Mouse (Mus musculus): Measurements from ENCODE around the gene Borcs6.

Borcs6 gene

DNA sequence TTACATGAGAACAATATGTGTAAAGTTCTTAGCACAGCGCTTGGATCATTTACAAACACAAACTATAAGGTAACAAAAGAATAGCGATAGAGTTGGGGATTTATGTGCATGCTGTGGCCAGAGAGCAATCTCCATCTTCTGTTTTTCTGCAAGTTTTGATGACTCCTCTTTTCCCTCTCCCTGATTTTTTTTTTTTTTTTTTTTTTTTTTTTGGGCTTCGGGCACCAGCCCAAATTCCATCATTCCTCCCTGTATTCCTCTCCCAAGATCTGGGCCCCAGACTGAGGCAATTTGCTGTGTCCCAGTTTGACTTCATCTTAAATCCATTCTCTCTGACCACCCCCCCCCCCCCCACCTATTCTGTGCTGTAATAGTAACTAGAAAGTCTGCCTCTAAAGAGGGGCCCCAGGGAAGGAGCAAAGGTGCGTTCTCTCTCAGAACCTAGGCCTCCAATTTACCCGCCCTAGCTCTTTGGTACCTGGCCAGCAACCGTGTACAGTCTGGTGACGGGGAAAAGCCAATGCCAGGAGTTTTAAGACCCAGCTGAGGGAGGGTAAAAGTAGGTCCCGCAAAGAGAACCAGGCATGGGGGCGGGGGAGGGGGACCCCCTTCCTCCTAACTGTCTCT lies 37.0 kb downstream of the Borcs6 start:
- no peak for DNase-seq (ENCODE audit: low read depth, low spot score)
- H3K36me3 ChIP-seq (ENCODE audit: control insufficient read depth, insufficient read depth, low read length, poor library complexity, severe bottlenecking) = peaks cover 10% of the 10 kb centered on the region
- H3K27me3 ChIP-seq (ENCODE audit: control insufficient read depth, insufficient read depth, low read length, poor library complexity, severe bottlenecking) = no peaks in the 10 kb centered on the region

DNA sequence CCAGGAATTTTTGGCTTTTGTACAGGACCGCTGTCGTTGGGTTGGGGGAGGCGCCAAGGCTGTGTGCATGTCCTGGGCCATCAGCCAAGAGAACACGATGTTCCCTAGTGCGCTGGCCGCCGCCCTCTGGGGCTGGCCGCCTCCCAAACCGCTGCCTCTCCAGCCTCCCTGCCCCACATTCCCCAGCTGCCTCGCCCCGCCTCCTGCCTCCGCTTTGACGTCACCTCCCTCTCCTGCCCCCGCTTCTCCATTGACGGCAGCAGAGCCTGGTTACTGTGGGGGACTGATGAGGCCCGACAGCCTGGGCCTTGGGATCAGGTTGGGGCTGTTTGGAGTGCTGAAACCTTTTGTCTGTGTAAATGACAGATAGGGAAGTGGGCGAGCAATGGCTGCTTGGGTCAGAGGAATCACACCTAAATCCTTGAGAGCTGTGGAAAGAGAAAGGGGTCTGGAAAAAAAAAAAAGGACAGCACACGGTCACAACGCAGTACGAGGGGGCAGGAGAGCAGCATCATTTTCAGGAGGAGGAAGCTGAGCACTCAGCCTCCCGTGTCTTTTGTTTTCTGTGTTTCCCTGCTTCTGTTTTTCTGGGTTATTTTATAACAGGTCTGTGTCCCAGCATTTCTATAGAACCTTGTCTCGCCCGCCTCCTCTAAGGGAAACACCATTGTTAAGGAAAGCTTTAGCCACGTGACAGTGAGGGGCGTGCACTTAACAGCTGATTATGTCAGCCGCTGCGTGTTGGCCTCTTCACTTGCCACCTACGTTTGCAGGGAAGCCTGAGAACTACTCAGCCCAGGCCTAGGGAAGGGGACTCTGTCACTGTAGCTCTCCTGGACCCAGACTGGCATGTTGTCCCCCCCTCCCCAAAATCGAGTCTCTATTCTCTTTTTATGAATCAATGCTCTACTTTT lies 37.7 kb downstream of the Borcs6 start:
- DNase-seq (ENCODE audit: low read depth, low spot score) = peak; percentile 93
- H3K27me3 ChIP-seq (ENCODE audit: control insufficient read depth, insufficient read depth, low read length, poor library complexity, severe bottlenecking) = no peaks in the 10 kb centered on the region
- H3K36me3 ChIP-seq (ENCODE audit: control insufficient read depth, insufficient read depth, low read length, poor library complexity, severe bottlenecking) = peaks cover 17% of the 10 kb centered on the region

DNA sequence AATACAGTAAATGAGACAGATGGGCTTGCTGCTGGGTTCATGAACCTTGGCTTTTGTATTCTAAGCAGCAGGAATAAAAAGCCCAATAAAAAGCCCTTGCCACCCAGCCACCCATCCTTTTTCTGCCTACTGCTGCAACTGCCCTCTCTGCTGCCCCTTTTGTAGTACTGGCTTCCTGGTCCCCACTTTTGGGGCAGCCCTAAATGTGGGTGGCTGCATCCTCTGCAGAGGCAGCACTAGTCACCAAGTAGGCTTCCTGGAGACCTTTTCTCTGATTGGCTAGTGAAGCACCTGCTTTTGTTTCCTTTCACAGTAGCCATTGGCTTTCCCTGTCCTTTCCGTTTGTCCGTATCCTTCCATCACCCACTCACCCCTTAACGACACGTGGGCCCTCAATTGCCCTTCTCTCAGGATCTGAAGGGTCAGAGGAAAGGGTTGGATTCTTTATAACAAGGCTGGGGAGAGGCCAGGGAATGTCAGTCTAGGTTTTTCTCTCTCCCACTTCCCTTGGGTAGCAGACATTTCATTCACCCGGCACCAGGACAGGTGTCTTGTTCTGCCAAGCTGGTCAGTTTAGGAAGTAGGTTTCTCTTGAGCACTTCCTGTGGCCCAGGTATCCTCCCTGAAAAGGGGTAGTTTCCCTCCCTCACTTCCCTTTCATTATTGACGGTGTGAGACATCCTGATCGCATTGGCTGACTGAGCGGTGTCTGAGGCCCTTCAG lies 38.7 kb downstream of the Borcs6 start:
- H3K27me3 ChIP-seq (ENCODE audit: control insufficient read depth, insufficient read depth, low read length, poor library complexity, severe bottlenecking) = no peaks in the 10 kb centered on the region
- peaks cover 26% of the 10 kb centered on the region for H3K36me3 ChIP-seq (ENCODE audit: control insufficient read depth, insufficient read depth, low read length, poor library complexity, severe bottlenecking)
- DNase-seq (ENCODE audit: low read depth, low spot score) = peak; percentile 63

DNA sequence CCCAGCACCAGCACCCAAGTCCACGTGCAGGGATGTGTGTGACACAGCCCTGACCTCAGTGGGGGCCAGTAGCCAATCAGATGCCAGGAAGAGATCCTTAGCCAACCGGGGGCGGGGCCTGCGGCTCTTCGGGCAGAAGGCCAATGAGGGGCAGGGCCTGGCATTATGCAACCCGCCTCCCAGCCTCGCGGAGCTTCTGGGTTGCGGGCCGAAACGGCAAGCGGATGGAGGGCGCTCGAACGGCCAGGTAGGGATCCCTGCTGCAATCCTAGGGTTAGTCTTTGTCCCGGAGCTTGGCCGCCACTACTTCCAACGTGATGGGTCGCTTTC lies 39.2 kb downstream of the Borcs6 start:
- no peaks in the 10 kb centered on the region for H3K27me3 ChIP-seq (ENCODE audit: control insufficient read depth, insufficient read depth, low read length, poor library complexity, severe bottlenecking)
- peak; percentile 98 for DNase-seq (ENCODE audit: low read depth, low spot score)
- H3K36me3 ChIP-seq (ENCODE audit: control insufficient read depth, insufficient read depth, low read length, poor library complexity, severe bottlenecking) = peaks cover 27% of the 10 kb centered on the region

DNA sequence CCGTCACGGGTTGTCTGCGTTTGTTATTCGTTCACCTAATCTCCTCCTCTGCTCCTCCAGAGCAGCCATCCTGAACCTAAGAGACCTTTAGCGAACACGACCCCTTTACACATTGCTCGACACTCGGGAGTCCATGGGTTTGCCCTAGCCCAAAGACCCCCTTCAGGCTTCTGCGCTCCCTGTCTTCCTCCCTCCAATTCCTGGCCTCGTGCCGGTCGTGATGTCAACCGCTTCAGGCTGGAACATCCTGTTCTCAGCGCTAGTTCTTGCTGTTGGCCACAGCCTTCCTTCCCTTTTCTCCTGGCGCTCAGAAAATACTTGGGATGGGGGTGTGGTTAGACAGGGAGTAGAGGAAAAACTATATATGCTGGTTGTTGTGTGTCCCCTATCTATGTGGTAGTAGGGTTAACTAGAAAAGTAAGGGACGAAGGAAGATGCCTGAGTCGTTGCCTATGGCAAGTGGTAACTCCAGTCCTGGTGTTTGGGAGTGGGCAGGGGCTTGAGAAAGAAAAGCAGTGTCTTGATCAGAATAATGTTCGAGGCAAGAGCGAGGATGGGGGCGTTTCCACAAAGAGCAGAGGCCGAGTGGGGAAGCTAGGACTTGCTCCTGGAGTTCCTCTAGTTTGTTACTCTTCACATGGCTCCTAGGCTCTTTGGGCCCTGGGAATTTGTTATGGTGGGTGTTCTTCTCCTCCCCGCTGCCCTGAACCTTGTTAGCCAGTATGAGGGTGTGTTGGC lies 39.8 kb downstream of the Borcs6 start:
- DNase-seq (ENCODE audit: low read depth, low spot score) = no peak
- H3K27me3 ChIP-seq (ENCODE audit: control insufficient read depth, insufficient read depth, low read length, poor library complexity, severe bottlenecking) = no peaks in the 10 kb centered on the region
- H3K36me3 ChIP-seq (ENCODE audit: control insufficient read depth, insufficient read depth, low read length, poor library complexity, severe bottlenecking) = peaks cover 32% of the 10 kb centered on the region

DNA sequence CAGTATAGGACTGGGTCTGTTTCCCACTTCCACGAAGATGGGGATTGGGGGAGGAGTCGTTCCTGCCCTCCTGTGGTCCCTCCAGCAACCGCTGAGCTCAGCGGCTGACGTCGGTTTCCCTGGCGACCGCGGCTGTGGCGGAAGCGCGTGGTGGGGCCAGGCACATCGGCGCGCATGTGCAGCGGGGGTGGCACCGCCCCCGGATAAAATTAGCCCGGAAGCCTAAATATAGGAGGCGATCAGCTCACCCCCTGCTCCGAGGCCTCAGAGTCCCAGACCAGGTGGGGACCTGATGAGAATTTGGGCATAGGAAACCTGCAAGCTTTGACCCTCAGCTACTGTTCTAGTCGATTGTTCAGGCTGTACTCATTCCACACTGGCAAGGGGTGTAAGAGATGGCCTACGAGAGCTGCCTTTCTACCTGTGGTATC lies 40.4 kb downstream of the Borcs6 start:
- Histone ChIP-seq H3K36me3 (ENCODE audit: control insufficient read depth, insufficient read depth, low read length, poor library complexity, severe bottlenecking) (peaks cover 36% of the 10 kb centered on the region), H3K27me3 (ENCODE audit: control insufficient read depth, insufficient read depth, low read length, poor library complexity, severe bottlenecking) (no peaks in the 10 kb centered on the region)
- DNase-seq (ENCODE audit: low read depth, low spot score) = peak; percentile 97

DNA sequence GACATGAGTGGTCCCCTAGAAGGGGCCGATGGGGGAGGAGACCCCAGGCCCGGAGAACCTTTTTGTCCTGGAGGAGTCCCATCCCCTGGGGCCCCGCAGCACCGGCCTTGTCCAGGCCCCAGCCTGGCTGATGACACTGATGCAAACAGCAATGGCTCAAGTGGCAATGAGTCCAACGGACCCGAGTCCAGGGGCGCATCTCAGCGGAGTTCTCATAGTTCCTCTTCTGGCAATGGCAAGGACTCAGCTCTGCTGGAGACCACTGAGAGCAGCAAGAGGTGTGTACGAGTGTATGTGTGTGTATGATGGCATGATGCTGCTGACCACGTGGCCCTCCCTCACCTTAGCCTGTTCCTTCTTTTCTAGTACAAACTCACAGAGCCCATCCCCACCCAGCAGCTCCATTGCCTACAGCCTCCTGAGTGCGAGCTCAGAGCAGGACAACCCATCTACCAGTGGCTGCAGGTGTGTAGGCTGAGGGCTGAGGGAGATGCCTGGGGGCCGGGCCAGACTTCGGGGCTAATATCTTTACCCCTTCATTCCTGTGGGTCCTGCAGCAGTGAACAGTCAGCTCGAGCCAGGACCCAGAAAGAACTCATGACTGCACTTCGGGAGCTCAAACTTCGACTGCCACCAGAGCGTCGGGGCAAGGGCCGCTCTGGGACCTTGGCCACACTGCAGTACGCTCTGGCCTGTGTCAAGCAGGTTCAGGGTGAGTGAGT lies 41.3 kb downstream of the Borcs6 start:
- H3K27me3 ChIP-seq (ENCODE audit: control insufficient read depth, insufficient read depth, low read length, poor library complexity, severe bottlenecking) = no peaks in the 10 kb centered on the region
- peak; percentile 49 for DNase-seq (ENCODE audit: low read depth, low spot score)

DNA sequence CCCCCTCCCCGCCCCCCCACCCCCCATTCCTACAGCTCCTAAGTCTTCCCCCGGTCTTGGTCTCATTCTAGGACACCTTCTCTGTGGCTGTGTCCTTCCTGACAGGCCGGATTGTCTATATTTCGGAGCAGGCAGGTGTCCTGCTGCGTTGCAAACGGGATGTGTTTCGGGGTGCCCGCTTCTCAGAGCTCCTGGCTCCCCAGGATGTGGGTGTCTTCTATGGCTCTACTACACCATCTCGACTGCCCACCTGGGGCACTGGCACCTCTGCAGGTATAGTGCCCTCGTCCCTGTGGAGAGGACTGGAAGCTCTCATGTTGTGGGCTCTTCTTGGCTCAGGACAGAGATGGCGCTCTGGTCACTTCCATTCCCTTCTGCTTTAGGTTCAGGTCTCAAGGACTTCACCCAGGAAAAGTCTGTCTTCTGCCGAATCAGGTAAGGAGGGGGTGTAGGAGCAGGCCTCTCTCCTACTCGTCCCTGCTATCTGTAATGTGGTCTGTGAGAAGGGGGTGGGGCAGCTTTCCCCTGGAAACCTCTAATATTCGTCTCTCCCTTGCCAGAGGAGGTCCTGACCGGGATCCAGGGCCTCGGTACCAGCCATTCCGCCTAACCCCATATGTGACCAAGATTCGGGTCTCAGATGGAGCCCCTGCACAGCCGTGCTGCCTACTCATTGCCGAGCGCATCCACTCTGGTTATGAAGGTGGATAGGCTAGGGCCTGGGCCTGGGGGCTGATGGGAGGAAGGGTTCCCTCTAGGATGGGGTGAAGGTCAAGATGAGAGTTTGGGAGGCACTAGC lies 42.3 kb downstream of the Borcs6 start:
- H3K27me3 ChIP-seq (ENCODE audit: control insufficient read depth, insufficient read depth, low read length, poor library complexity, severe bottlenecking) = no peaks in the 10 kb centered on the region
- DNase-seq (ENCODE audit: low read depth, low spot score) = no peak
- H3K36me3 ChIP-seq (ENCODE audit: control insufficient read depth, insufficient read depth, low read length, poor library complexity, severe bottlenecking) = peaks cover 44% of the 10 kb centered on the region

More for the DNA sequence above, 41.3 kb downstream of the Borcs6 start:
- peaks cover 39% of the 10 kb centered on the region for H3K36me3 ChIP-seq (ENCODE audit: control insufficient read depth, insufficient read depth, low read length, poor library complexity, severe bottlenecking)

DNA sequence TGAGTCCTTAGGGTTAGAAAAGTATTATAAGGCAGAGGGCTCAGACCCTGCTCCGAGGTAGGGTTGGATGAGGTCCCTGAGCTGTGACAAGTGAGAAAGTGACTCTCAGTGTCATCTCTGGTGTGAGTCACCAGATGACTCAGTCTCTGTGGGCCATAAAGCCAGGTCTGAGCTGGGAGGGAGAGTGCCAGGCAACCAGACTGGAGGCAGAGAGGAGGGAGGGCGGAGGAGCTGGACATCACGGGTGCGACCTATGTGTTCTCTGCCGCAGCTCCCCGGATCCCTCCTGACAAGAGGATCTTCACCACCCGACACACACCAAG lies 42.8 kb downstream of the Borcs6 start:
- peaks cover 44% of the 10 kb centered on the region for H3K36me3 ChIP-seq (ENCODE audit: control insufficient read depth, insufficient read depth, low read length, poor library complexity, severe bottlenecking)
- DNase-seq (ENCODE audit: low read depth, low spot score) = peak; percentile 24
- H3K27me3 ChIP-seq (ENCODE audit: control insufficient read depth, insufficient read depth, low read length, poor library complexity, severe bottlenecking) = no peaks in the 10 kb centered on the region

DNA sequence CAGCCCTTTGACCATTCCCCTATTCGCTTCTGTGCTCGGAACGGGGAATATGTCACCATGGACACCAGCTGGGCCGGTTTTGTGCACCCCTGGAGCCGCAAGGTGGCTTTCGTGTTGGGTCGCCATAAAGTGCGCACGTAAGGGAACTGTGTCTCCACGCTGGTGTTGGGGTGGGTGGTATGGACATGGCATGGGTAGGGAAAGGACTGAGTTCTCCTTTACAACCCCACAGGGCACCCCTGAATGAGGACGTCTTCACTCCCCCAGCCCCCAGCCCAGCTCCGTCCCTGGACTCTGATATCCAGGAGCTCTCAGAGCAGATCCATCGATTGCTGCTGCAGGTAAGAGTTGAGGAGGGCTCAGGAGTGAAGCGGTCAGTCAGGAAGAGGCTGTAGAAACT lies 43.6 kb downstream of the Borcs6 start:
- no peak for DNase-seq (ENCODE audit: low read depth, low spot score)
- no peaks in the 10 kb centered on the region for H3K27me3 ChIP-seq (ENCODE audit: control insufficient read depth, insufficient read depth, low read length, poor library complexity, severe bottlenecking)
- peaks cover 47% of the 10 kb centered on the region for H3K36me3 ChIP-seq (ENCODE audit: control insufficient read depth, insufficient read depth, low read length, poor library complexity, severe bottlenecking)

DNA sequence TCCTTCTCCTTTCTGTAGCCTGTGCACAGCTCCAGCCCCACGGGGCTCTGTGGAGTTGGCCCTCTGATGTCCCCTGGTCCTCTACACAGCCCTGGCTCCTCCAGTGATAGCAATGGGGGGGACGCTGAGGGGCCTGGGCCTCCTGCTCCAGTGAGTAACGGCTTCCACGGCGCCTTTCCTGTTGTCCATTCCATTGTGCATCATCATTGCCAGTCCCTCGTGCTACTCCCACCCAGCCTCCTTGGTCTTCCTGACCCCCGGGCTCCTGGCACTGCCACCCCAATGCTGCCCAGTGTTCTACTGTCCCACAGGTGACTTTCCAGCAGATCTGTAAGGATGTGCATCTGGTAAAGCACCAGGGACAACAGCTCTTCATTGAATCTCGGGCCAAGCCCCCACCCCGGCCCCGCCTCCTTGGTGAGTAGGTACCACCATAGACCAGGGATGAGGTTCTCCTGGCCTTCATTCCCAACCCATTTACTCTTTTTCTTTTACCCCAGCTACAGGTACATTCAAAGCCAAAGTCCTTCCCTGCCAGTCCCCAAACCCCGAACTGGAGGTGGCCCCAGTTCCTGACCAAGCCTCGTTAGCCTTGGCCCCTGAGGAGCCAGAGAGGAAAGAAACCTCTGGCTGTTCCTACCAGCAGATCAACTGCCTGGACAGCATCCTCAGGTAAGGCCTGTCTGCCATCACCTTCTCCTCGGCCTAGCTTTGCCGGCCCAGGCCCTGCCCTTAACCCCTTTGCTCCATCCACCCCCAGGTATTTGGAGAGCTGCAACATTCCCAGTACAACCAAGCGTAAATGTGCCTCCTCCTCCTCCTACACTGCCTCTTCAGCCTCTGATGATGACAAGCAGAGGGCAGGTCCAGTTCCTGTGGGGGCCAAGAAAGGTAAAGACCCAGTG lies 44.3 kb downstream of the Borcs6 start:
- H3K27me3 ChIP-seq (ENCODE audit: control insufficient read depth, insufficient read depth, low read length, poor library complexity, severe bottlenecking) = no peaks in the 10 kb centered on the region
- peaks cover 49% of the 10 kb centered on the region for H3K36me3 ChIP-seq (ENCODE audit: control insufficient read depth, insufficient read depth, low read length, poor library complexity, severe bottlenecking)
- DNase-seq (ENCODE audit: low read depth, low spot score) = peak; percentile 18

DNA sequence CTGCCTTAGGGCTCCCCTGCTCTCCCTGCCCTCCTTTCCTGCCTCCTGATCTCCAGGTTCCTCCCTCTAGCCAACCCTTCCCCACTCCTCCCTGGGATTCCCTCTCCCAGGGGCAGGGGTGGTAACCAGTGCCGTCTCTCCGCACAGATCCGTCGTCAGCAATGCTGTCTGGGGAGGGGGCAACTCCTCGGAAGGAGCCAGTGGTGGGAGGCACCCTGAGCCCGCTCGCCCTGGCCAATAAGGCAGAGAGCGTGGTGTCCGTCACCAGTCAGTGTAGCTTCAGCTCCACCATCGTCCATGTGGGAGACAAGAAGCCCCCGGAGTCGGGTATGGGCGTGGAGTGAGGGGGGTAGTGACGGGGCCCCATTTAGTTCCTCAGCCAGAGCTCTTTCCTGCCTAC lies 45.0 kb downstream of the Borcs6 start:
- peak; percentile 12 for DNase-seq (ENCODE audit: low read depth, low spot score)
- Histone ChIP-seq H3K36me3 (ENCODE audit: control insufficient read depth, insufficient read depth, low read length, poor library complexity, severe bottlenecking) (peaks cover 53% of the 10 kb centered on the region), H3K27me3 (ENCODE audit: control insufficient read depth, insufficient read depth, low read length, poor library complexity, severe bottlenecking) (no peaks in the 10 kb centered on the region)

DNA sequence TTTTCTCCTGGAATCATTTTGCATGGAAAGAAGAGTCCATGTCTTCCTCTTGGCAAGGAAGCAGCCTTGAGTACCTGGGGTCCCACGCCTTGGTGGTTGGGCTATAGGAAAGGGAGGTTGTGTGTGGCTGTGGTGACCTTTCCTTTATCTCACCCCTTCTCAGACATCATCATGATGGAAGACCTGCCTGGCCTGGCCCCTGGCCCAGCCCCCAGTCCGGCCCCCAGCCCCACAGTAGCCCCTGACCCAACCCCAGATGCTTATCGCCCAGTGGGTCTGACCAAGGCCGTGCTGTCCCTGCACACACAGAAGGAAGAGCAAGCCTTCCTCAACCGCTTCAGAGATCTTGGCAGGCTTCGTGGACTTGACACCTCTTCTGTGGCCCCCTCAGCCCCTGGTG lies 45.7 kb downstream of the Borcs6 start:
- Histone ChIP-seq H3K27me3 (ENCODE audit: control insufficient read depth, insufficient read depth, low read length, poor library complexity, severe bottlenecking) (no peaks in the 10 kb centered on the region), H3K36me3 (ENCODE audit: control insufficient read depth, insufficient read depth, low read length, poor library complexity, severe bottlenecking) (peaks cover 55% of the 10 kb centered on the region)
- DNase-seq (ENCODE audit: low read depth, low spot score) = peak; percentile 12
